Mouse (Mus musculus) limb, embryonic 14.5 days (tissue): Measurements from ENCODE around the gene Bicra. TPM values are rescaled to one million over a fixed set of nuclear protein-coding genes. Genes with fewer than 3 reads are reported as not detected.

Experiments used
- ATAC-seq: fragments of 200-750 bp; cut with Nextera tagmentation; 2 replicates; pipeline ENCODE4 v1.8.0; 2017; ENCODE audit warnings: low read depth, moderate number of reproducible peaks, moderate TSS enrichment; ENCODE audit not compliant: low FRiP score
- DNase-seq: peaks from one replicate; pipeline ENCODE4 v3.0.0-alpha.2; 2015; ENCODE audit warnings: low spot score
- H3K27ac ChIP-seq: fragments of 300-500 bp; sonication (generic); replicated peaks from 2 replicates; pipeline ENCODE4 v1.5.1; 2014; ENCODE audit warnings: low read depth, mild to moderate bottlenecking, low read length, moderate library complexity, mixed read lengths
- H3K27me3 ChIP-seq: fragments of 300-500 bp; sonication (generic); 2 replicates; pipeline ENCODE4 v1.6.1; 2014; ENCODE audit warnings: low read length, mixed read lengths; ENCODE audit not compliant: control insufficient read depth, insufficient read depth
- H3K36me3 ChIP-seq: fragments of 300-500 bp; sonication (generic); 2 replicates; pipeline ENCODE4 v1.6.1; 2014; ENCODE audit warnings: mild to moderate bottlenecking, low read length, moderate library complexity, mixed read lengths; ENCODE audit not compliant: control insufficient read depth, insufficient read depth
- H3K4me1 ChIP-seq: fragments of 300-500 bp; sonication (generic); 2 replicates; pipeline ENCODE4 v1.6.1; 2014; ENCODE audit warnings: antibody characterized with exemption, low read length, mixed read lengths; ENCODE audit not compliant: control insufficient read depth, insufficient read depth
- H3K4me2 ChIP-seq: fragments of 300-500 bp; sonication (generic); replicated peaks from 2 replicates; pipeline ENCODE4 v1.6.1; 2014; ENCODE audit warnings: low read depth, mild to moderate bottlenecking, low read length, moderate library complexity; ENCODE audit not compliant: severe bottlenecking
- H3K4me3 ChIP-seq: fragments of 300-500 bp; sonication (generic); replicated peaks from 2 replicates; pipeline ENCODE4 v1.5.1; 2014; ENCODE audit warnings: low read length
- H3K9ac ChIP-seq: fragments of 300-500 bp; sonication (generic); 2 replicates; pipeline ENCODE4 v1.6.1; 2014; ENCODE audit warnings: mild to moderate bottlenecking, low read depth, low read length, moderate library complexity; ENCODE audit not compliant: severe bottlenecking
- H3K9me3 ChIP-seq: fragments of 300-500 bp; sonication (generic); 2 replicates; pipeline ENCODE4 v1.6.1; 2016; ENCODE audit warnings: low read length; ENCODE audit not compliant: control insufficient read depth
- POLR2A ChIP-seq: fragments of 200-500 bp; IDR thresholded peaks from 2 replicates; pipeline ENCODE4 v1.8.0; 2012; ENCODE audit warnings: inconsistent platforms, mild to moderate bottlenecking, moderate library complexity, borderline replicate concordance; ENCODE audit not compliant: insufficient read depth, insufficient read length; ENCODE audit errors: extremely low read depth
- WGBS: fragments of 180-500 bp; shearing (Covaris S2); extraction: QIAGEN DNeasy Blood & Tissue Kit; methylation state at CpG from one replicate; pipeline ENCODE4 v1.1.7; 2014; 5-methylcytosine and 5-hydroxymethylcytosine counted together
- polyA plus RNA-seq, 2 experiments: library from polyadenylated mRNA; depleted of rRNA in 1 of 2; stranded (reverse) in 1 of 2; unstranded in 1 of 2; fragments of >200 nt; fragmentation: Nextera tagmentation in 1 of 2; extraction: Ambion mirVana in 1 of 2; gene quantifications; 2 replicates each; pipeline versions ENCODE4 v1.2.1 to v1.2.3; 2012 to 2014

Gene Bicra
- polyA plus RNA-seq, 2 experiments = 8.6 to 20.1 TPM

- peaks cover 27% of the 10 kb centered on the region for H3K4me1 ChIP-seq
- H3K4me3 ChIP-seq = no peak overlapping the region
- peak overlapping the region; percentile 18 for H3K9ac ChIP-seq
- no peak for ATAC-seq
- 67% methylated on average over 10 of the region's 10 CpGs for WGBS
- no peak overlapping the region; the same call in 1 of the 2 replicates for H3K27ac ChIP-seq
- H3K4me2 ChIP-seq = no peak overlapping the region
- H3K9me3 ChIP-seq = no peaks in the 10 kb centered on the region
- H3K27me3 ChIP-seq = no peaks in the 10 kb centered on the region
- 0 out of 2 replicates have a peak, but pooled peaks cover 3% of the 10 kb centered on the region for H3K36me3 ChIP-seq
- no peak for TF ChIP-seq POLR2A
- no peak for DNase-seq
These were observed 4.6 kb downstream of the Bicra start for GRCm38 (mm10) chr7:16042850-16043775.

GRCm38 (mm10) chr7:16041208-16041607 lies 6.5 kb downstream of the Bicra start:
- Histone ChIP-seq H3K4me3 (no peak overlapping the region), H3K4me2 (no peak overlapping the region), H3K36me3 (0 out of 2 replicates have a peak, but pooled peaks cover 3% of the 10 kb centered on the region), H3K27ac (no peak overlapping the region), H3K9me3 (no peaks in the 10 kb centered on the region), H3K9ac (no peak overlapping the region), H3K27me3 (no peaks in the 10 kb centered on the region), H3K4me1 (peaks cover 27% of the 10 kb centered on the region)
- 86% methylated on average over 2 of the region's 2 CpGs for WGBS
- ATAC-seq = no peak
- no peak for DNase-seq
- no peak for TF ChIP-seq POLR2A

GRCm38 (mm10) chr7:16039363-16039762 lies 8.4 kb downstream of the Bicra start:
- WGBS = 97% methylated on average over 5 of the region's 5 CpGs
- Histone ChIP-seq H3K27ac (no peak overlapping the region), H3K4me1 (peaks cover 10% of the 10 kb centered on the region), H3K27me3 (no peaks in the 10 kb centered on the region), H3K36me3 (0 out of 2 replicates have a peak, but pooled peaks cover 3% of the 10 kb centered on the region), H3K4me3 (no peak overlapping the region), H3K9me3 (no peaks in the 10 kb centered on the region), H3K4me2 (no peak overlapping the region), H3K9ac (no peak overlapping the region)
- TF ChIP-seq POLR2A = no peak
- ATAC-seq (no peak), DNase-seq (no peak)

- Histone ChIP-seq H3K4me3 (no peak overlapping the region), H3K9ac (no peak overlapping the region), H3K4me2 (no peak overlapping the region), H3K9me3 (no peaks in the 10 kb centered on the region), H3K4me1 (no peaks in the 10 kb centered on the region), H3K27me3 (no peaks in the 10 kb centered on the region), H3K36me3 (peaks cover 4% of the 10 kb centered on the region; the same call in 1 of the 2 replicates), H3K27ac (no peak overlapping the region)
- ATAC-seq = no peak
- DNase-seq = no peak
- WGBS = 86% methylated on average over 6 of the region's 6 CpGs
- no peak for TF ChIP-seq POLR2A
These were observed 10.7 kb downstream of the Bicra start for GRCm38 (mm10) chr7:16036972-16037371.

- Histone ChIP-seq H3K9ac (no peak overlapping the region), H3K9me3 (no peaks in the 10 kb centered on the region), H3K4me3 (no peak overlapping the region), H3K4me2 (no peak overlapping the region), H3K4me1 (no peaks in the 10 kb centered on the region), H3K36me3 (peaks cover 4% of the 10 kb centered on the region; the same call in 1 of the 2 replicates), H3K27me3 (no peaks in the 10 kb centered on the region), H3K27ac (no peak overlapping the region)
- DNase-seq (no peak), ATAC-seq (no peak)
- 86% methylated on average over 8 of the region's 8 CpGs for WGBS
- TF ChIP-seq POLR2A = no peak
These were observed 13.9 kb downstream of the Bicra start for GRCm38 (mm10) chr7:16033580-16034461.
